In the genomic region with DNA sequence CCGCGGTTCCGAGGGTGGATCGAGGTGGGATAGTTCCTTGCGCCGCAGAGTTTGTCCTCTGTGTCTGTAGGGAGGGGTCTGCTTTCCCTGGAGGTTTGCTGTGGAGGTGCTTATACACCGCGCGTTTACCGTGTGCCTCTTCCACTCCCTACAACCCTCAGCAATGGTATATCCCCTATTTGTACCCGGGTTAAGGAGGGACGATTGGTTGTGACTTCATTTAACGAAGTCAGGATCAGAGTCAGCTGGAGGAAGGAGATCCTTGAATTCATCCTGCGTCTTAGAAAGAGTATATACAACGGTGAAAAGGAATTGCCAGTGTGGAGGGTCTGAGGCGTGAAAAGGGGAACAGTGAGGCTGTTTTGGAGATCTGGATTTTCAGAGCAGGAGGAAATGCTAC, we compare ENCODE assay signal across 9 mouse cellular contexts. TPM values are rescaled to one million over a fixed set of nuclear protein-coding genes. Genes with fewer than 3 reads are reported as not detected.
DNase-seq lines count a peak whose midpoint lies in the region; ATAC-seq and TF ChIP-seq lines count a peak whose summit lies in the region.
"Had no signal": no experiment of that assay in that cellular context is flagged by ENCODE, and none has a peak within 500 bp of the region (broad histone marks: within the 10 kb centered on the region; RNA-seq: fewer than 3 reads in every experiment).

No protein-coding gene starts in this region.

- H3K4me3 ChIP-seq in neural tube, embryonic 11.5 days (ENCODE audit: low read depth, low read length), result peak overlapping the region; percentile 90
- peak overlapping the region; percentile 78 for H3K4me3 ChIP-seq in limb, embryonic 14.5 days (replicated peaks; ENCODE audit: low read length)
- H3K4me3 ChIP-seq in stomach, embryonic 14.5 days (ENCODE audit: low read depth, low read length), result peak overlapping the region; percentile 56

- peak overlapping the region; percentile 66 for H3K9ac ChIP-seq in neural tube, embryonic 11.5 days (ENCODE audit: low read length)
- peak overlapping the region; percentile 73 for H3K9ac ChIP-seq in limb, embryonic 14.5 days (ENCODE audit: low read depth, low read length, severe bottlenecking)
- peak overlapping the region; percentile 83 for H3K9ac ChIP-seq in stomach, embryonic 14.5 days (replicated peaks; ENCODE audit: low read depth, low read length)

- peaks cover 4% of the 10 kb centered on the region; the same call in 1 of the 2 replicates for H3K36me3 ChIP-seq in neural tube, embryonic 11.5 days (ENCODE audit: control insufficient read depth, insufficient read depth, low read length)
- H3K36me3 ChIP-seq in limb, embryonic 14.5 days (ENCODE audit: control insufficient read depth, insufficient read depth, low read length), result peaks cover 3% of the 10 kb centered on the region
- peaks cover 6% of the 10 kb centered on the region; the same call in 1 of the 2 replicates for H3K36me3 ChIP-seq in stomach, embryonic 14.5 days (ENCODE audit: control insufficient read depth, insufficient read depth, low read length)

- H3K4me2 ChIP-seq in neural tube, embryonic 11.5 days (ENCODE audit: low read depth), result peak overlapping the region; percentile 98
- peak overlapping the region; percentile 98 for H3K4me2 ChIP-seq in limb, embryonic 14.5 days (replicated peaks; ENCODE audit: low read depth, low read length, severe bottlenecking)
- H3K4me2 ChIP-seq in stomach, embryonic 14.5 days (replicated peaks; ENCODE audit: low read depth, low read length), result peak overlapping the region; percentile 93

- ATAC-seq in neural tube, embryonic 11.5 days (ENCODE audit: insufficient read depth, low FRiP score, low TSS enrichment), result 0 out of 2 replicates have a peak, but pooled peaks have one; percentile 11
- ATAC-seq in erythroid progenitor cell, adult 5-6 weeks (replicated peaks; ENCODE audit: low FRiP score, poor library complexity, severe bottlenecking), result peak; percentile 23
- no peak for ATAC-seq in limb, embryonic 14.5 days (ENCODE audit: low FRiP score, low read depth)
- no peak for ATAC-seq in stomach, embryonic 14.5 days (ENCODE audit: insufficient number of reproducible peaks, insufficient read depth, low FRiP score, low read depth)

- no peak for TF ChIP-seq POLR2A in limb, embryonic 14.5 days (IDR thresholded peaks at IDR 0.05; ENCODE audit: borderline replicate concordance, extremely low read depth, insufficient read depth, insufficient read length)

- no peaks in the 10 kb centered on the region for H3K27me3 ChIP-seq in neural tube, embryonic 11.5 days (ENCODE audit: control insufficient read depth, insufficient read depth, low read length)
- no peaks in the 10 kb centered on the region for H3K27me3 ChIP-seq in limb, embryonic 14.5 days (ENCODE audit: control insufficient read depth, insufficient read depth, low read length)
- H3K27me3 ChIP-seq in stomach, embryonic 14.5 days (ENCODE audit: control insufficient read depth, insufficient read depth, low read length), result no peaks in the 10 kb centered on the region

- WGBS in neural tube, embryonic 11.5 days, result 2% methylated on average over 16 of the region's 16 CpGs
- 2% methylated on average over 16 of the region's 16 CpGs for WGBS in limb, embryonic 14.5 days
- 2% methylated on average over 16 of the region's 16 CpGs for WGBS in stomach, embryonic 14.5 days

- H3K4me1 ChIP-seq in neural tube, embryonic 11.5 days (ENCODE audit: control insufficient read depth, insufficient read depth, low read length), result peaks cover 25% of the 10 kb centered on the region
- peaks cover 22% of the 10 kb centered on the region for H3K4me1 ChIP-seq in limb, embryonic 14.5 days (ENCODE audit: control insufficient read depth, insufficient read depth, low read length)
- peaks cover 26% of the 10 kb centered on the region for H3K4me1 ChIP-seq in stomach, embryonic 14.5 days (ENCODE audit: control insufficient read depth, insufficient read depth, low read length)

- DNase-seq in neural tube, embryonic 11.5 days (ENCODE audit: low spot score), result no peak
- DNase-seq in neural tube, embryonic 10.5 days (ENCODE audit: extremely low spot score, low spot score), result no peak
- no peak for DNase-seq in limb, embryonic 14.5 days (ENCODE audit: low spot score)
- no peak for DNase-seq in layer of hippocampus, adult 9-11 months
- DNase-seq in spleen, adult 18-20 months, result no peak
- DNase-seq in urinary bladder, postnatal 10 days (ENCODE audit: low spot score), result no peak

- no peaks in the 10 kb centered on the region for H3K9me3 ChIP-seq in neural tube, embryonic 11.5 days (ENCODE audit: control insufficient read depth, low read length)
- H3K9me3 ChIP-seq in limb, embryonic 14.5 days (ENCODE audit: control insufficient read depth, low read length), result no peaks in the 10 kb centered on the region
- no peaks in the 10 kb centered on the region for H3K9me3 ChIP-seq in stomach, embryonic 14.5 days (ENCODE audit: control insufficient read depth, low read depth, low read length)

- peak overlapping the region; percentile 44; the same call in 1 of the 2 replicates for H3K27ac ChIP-seq in neural tube, embryonic 11.5 days (ENCODE audit: low read depth, low read length)
- 0 out of 2 replicates have a peak overlapping the region, but pooled peaks have one; percentile 43 for H3K27ac ChIP-seq in limb, embryonic 14.5 days (replicated peaks; ENCODE audit: low read depth, low read length)
- peak overlapping the region; percentile 61 for H3K27ac ChIP-seq in stomach, embryonic 14.5 days (ENCODE audit: low read length)

RNA-seq across cellular contexts. Expression of gene Brms1, which starts 0.4 kb away (rescaled TPM):
- 65.5 and 78.9 TPM in 2 replicates for polyA plus RNA-seq in neural tube, embryonic 11.5 days (2014; fragmentation: Nextera tagmentation; extraction: Ambion mirVana)
- 4.6 and 13.0 TPM in 2 replicates for total RNA-seq in erythroid progenitor cell, adult 5-6 weeks (2015; ENCODE audit: low replicate concordance)
- total RNA-seq in erythroid progenitor cell, adult 5-6 weeks (2017; ENCODE audit: low replicate concordance), result 4.5 and 10.9 TPM in 2 replicates
- 30.2 TPM in 2 replicates for polyA plus RNA-seq in limb, embryonic 14.5 days (2012; rRNA removed)
- 38.1 and 38.9 TPM in 2 replicates for polyA plus RNA-seq in limb, embryonic 14.5 days (2014; fragmentation: Nextera tagmentation; extraction: Ambion mirVana)
- 43.4 and 45.3 TPM in 2 replicates for polyA plus RNA-seq in stomach, embryonic 14.5 days (2014; fragmentation: Nextera tagmentation; extraction: Ambion mirVana)

RNA-seq across cellular contexts. Expression of gene AC124502.3, which starts 2.9 kb away (rescaled TPM):
- 1.2 and 2.8 TPM in 2 replicates for polyA plus RNA-seq in neural tube, embryonic 11.5 days (2014; fragmentation: Nextera tagmentation; extraction: Ambion mirVana)
- 1.3 and 4.0 TPM in 2 replicates for total RNA-seq in erythroid progenitor cell, adult 5-6 weeks (2015; ENCODE audit: low replicate concordance)
- total RNA-seq in erythroid progenitor cell, adult 5-6 weeks (2017; ENCODE audit: low replicate concordance), result 2.1 TPM in 1 of 2 replicates, not detected in the other
- 1.3 and 2.5 TPM in 2 replicates for polyA plus RNA-seq in limb, embryonic 14.5 days (2012; rRNA removed)
- polyA plus RNA-seq in limb, embryonic 14.5 days (2014; fragmentation: Nextera tagmentation; extraction: Ambion mirVana), result 0.84 and 1.7 TPM in 2 replicates
- polyA plus RNA-seq in stomach, embryonic 14.5 days (2014; fragmentation: Nextera tagmentation; extraction: Ambion mirVana), result 0.55 and 1.8 TPM in 2 replicates
- total RNA-seq: monocyte, adult 5-6 weeks had no signal

RNA-seq across cellular contexts. Expression of gene B4gat1, which starts 3.0 kb away (rescaled TPM):
- 37.9 and 39.8 TPM in 2 replicates for polyA plus RNA-seq in neural tube, embryonic 11.5 days (2014; fragmentation: Nextera tagmentation; extraction: Ambion mirVana)
- total RNA-seq in erythroid progenitor cell, adult 5-6 weeks (2015; ENCODE audit: low replicate concordance), result not detected in 2 replicates
- 0.68 TPM in 1 of 2 replicates, not detected in the other for total RNA-seq in erythroid progenitor cell, adult 5-6 weeks (2017; ENCODE audit: low replicate concordance)
- 31.3 and 46.6 TPM in 2 replicates for polyA plus RNA-seq in limb, embryonic 14.5 days (2012; rRNA removed)
- 43.7 and 45.2 TPM in 2 replicates for polyA plus RNA-seq in limb, embryonic 14.5 days (2014; fragmentation: Nextera tagmentation; extraction: Ambion mirVana)
- 40.5 and 45.4 TPM in 2 replicates for polyA plus RNA-seq in stomach, embryonic 14.5 days (2014; fragmentation: Nextera tagmentation; extraction: Ambion mirVana)

RNA-seq across cellular contexts. Expression of gene Rin1, which starts 8.7 kb away (rescaled TPM):
- 1.1 and 2.3 TPM in 2 replicates for polyA plus RNA-seq in neural tube, embryonic 11.5 days (2014; fragmentation: Nextera tagmentation; extraction: Ambion mirVana)
- 0.42 TPM in 1 of 2 replicates, not detected in the other for total RNA-seq in erythroid progenitor cell, adult 5-6 weeks (2015; ENCODE audit: low replicate concordance)
- not detected in 2 replicates for total RNA-seq in erythroid progenitor cell, adult 5-6 weeks (2017; ENCODE audit: low replicate concordance)
- polyA plus RNA-seq in limb, embryonic 14.5 days (2012; rRNA removed), result 4.9 and 6.1 TPM in 2 replicates
- 2.5 and 2.6 TPM in 2 replicates for polyA plus RNA-seq in limb, embryonic 14.5 days (2014; fragmentation: Nextera tagmentation; extraction: Ambion mirVana)
- polyA plus RNA-seq in stomach, embryonic 14.5 days (2014; fragmentation: Nextera tagmentation; extraction: Ambion mirVana), result 2.4 and 3.3 TPM in 2 replicates

RNA-seq across cellular contexts. Expression of gene Slc29a2, which starts 17.9 kb away (rescaled TPM):
- polyA plus RNA-seq in neural tube, embryonic 11.5 days (2014; fragmentation: Nextera tagmentation; extraction: Ambion mirVana), result 3.9 and 6.2 TPM in 2 replicates
- not detected in 2 replicates for total RNA-seq in erythroid progenitor cell, adult 5-6 weeks (2015; ENCODE audit: low replicate concordance)
- total RNA-seq in erythroid progenitor cell, adult 5-6 weeks (2017; ENCODE audit: low replicate concordance), result not detected in 2 replicates
- polyA plus RNA-seq in limb, embryonic 14.5 days (2012; rRNA removed), result 15.7 and 25.5 TPM in 2 replicates
- 3.7 and 5.0 TPM in 2 replicates for polyA plus RNA-seq in limb, embryonic 14.5 days (2014; fragmentation: Nextera tagmentation; extraction: Ambion mirVana)
- polyA plus RNA-seq in stomach, embryonic 14.5 days (2014; fragmentation: Nextera tagmentation; extraction: Ambion mirVana), result 3.5 and 4.7 TPM in 2 replicates
- total RNA-seq: monocyte, adult 5-6 weeks had no signal

Comparison
In these comparisons a context has a peak if more than half of its experiments do, and no peak if none do; other contexts are left out.
1. ATAC-seq: peak in neural tube, embryonic 11.5 days (single experiment) and erythroid progenitor cell, adult 5-6 weeks (single experiment); none in limb, embryonic 14.5 days (single experiment) and stomach, embryonic 14.5 days (single experiment).
2. Peak in every context shown above with its lines, with median percentiles within 50 percentile points of each other: H3K27ac ChIP-seq, H3K4me2 ChIP-seq, H3K4me3 ChIP-seq and H3K9ac ChIP-seq.